In genomic region chr11:102716135-102716534, GRCm38 (mm10) we compare ENCODE assay signal across 20 mouse cellular contexts. TPM values are rescaled to one million over a fixed set of nuclear protein-coding genes. Genes with fewer than 3 reads are reported as not detected.
"Had no signal": no experiment of that assay in that cellular context is flagged by ENCODE, and none has a peak within 500 bp of the region (broad histone marks: within the 10 kb centered on the region; RNA-seq: fewer than 3 reads in every experiment).

No protein-coding gene starts in this region.

- DNase-seq: kidney, postnatal 25 days; lung, adult 2 months; lung, postnatal 36 days; thymus, postnatal 36 days had no signal

- H3K9ac ChIP-seq: kidney, embryonic 15.5 days; limb, embryonic 13.5 days; liver, embryonic 15.5 days; midbrain, embryonic 15.5 days; neural tube, embryonic 12.5 days; stomach, embryonic 15.5 days had no signal

- H3K36me3 ChIP-seq: kidney, embryonic 15.5 days; limb, embryonic 13.5 days; liver, embryonic 15.5 days; midbrain, embryonic 10.5 days; midbrain, embryonic 15.5 days; neural tube, embryonic 12.5 days; stomach, embryonic 15.5 days had no signal

- ATAC-seq: lung, postnatal 0 days; midbrain, embryonic 15.5 days had no signal

- H3K27ac ChIP-seq: kidney, embryonic 15.5 days; left cerebral cortex, adult 2 months; limb, embryonic 13.5 days; liver, embryonic 15.5 days; midbrain, embryonic 10.5 days; midbrain, embryonic 15.5 days; neural tube, embryonic 12.5 days; stomach, embryonic 15.5 days had no signal

- H3K27me3 ChIP-seq: kidney, embryonic 15.5 days; limb, embryonic 13.5 days; liver, embryonic 15.5 days; midbrain, embryonic 15.5 days; stomach, embryonic 15.5 days had no signal

- H3K4me1 ChIP-seq: kidney, embryonic 15.5 days; limb, embryonic 13.5 days; liver, embryonic 15.5 days; midbrain, embryonic 10.5 days; midbrain, embryonic 15.5 days; neural tube, embryonic 12.5 days; stomach, embryonic 15.5 days had no signal

- H3K9me3 ChIP-seq: liver, embryonic 15.5 days; midbrain, embryonic 10.5 days; midbrain, embryonic 15.5 days; stomach, embryonic 15.5 days had no signal

- H3K4me3 ChIP-seq: kidney, embryonic 15.5 days; left cerebral cortex, adult 2 months; limb, embryonic 13.5 days; liver, embryonic 15.5 days; midbrain, embryonic 10.5 days; midbrain, embryonic 15.5 days; neural tube, embryonic 12.5 days; stomach, embryonic 15.5 days had no signal

- H3K4me2 ChIP-seq: kidney, embryonic 15.5 days; limb, embryonic 13.5 days; liver, embryonic 11.5 days; liver, embryonic 15.5 days; midbrain, embryonic 15.5 days; neural tube, embryonic 12.5 days; stomach, embryonic 15.5 days had no signal

RNA-seq across cellular contexts. Expression of gene Adam11, which starts 45.1 kb away (rescaled TPM):
- total RNA-seq: neutrophil, adult 5-6 weeks had no signal

RNA-seq across cellular contexts. Expression of gene Meioc, which starts 52.6 kb away (rescaled TPM):
- total RNA-seq: layer of hippocampus, postnatal 25 days; left cerebral cortex, adult 2 months; left cerebral cortex, postnatal 25 days; megakaryocyte progenitor cell, adult 5-6 weeks; monocyte, adult 5-6 weeks; neutrophil, adult 5-6 weeks had no signal
- polyA plus RNA-seq: lung, adult 2 months; midbrain, embryonic 15.5 days; spleen, adult 2 months had no signal
